Mouse (Mus musculus): ENCODE data around the gene Fbll1. TPM values are rescaled to one million over a fixed set of nuclear protein-coding genes. Genes with fewer than 3 reads are reported as not detected.

The Fbll1 gene
- polyA plus RNA-seq, 1 experiment from 2014 or later: 34.3 TPM

GRCm38 (mm10) chr11:35770741-35771504 lies 27.8 kb downstream of the Fbll1 start:
- WGBS: 72% methylated on average over 9 of the region's 9 CpGs
- H3K4me1 ChIP-seq (replicated peaks; ENCODE audit: control insufficient read depth, insufficient read depth, low read length): peaks cover 16% of the 10 kb centered on the region
- H3K4me2 ChIP-seq (replicated peaks): peak overlapping the region; percentile 82
- H3K36me3 ChIP-seq (replicated peaks; ENCODE audit: control insufficient read depth, insufficient read depth): 0 out of 2 replicates have a peak, but pooled peaks cover under 1% of the 10 kb centered on the region
- no peaks in the 10 kb centered on the region for H3K27me3 ChIP-seq (ENCODE audit: control insufficient read depth, insufficient read depth, low read length)
- peak overlapping the region; percentile 81 for H3K4me3 ChIP-seq (replicated peaks; ENCODE audit: low read length)
- no peaks in the 10 kb centered on the region for H3K9me3 ChIP-seq (ENCODE audit: control insufficient read depth, low read length)
- ATAC-seq (ENCODE audit: low FRiP score) (no peak), DNase-seq (ENCODE audit: low spot score) (no peak)
- H3K9ac ChIP-seq: peak overlapping the region; percentile 96
- H3K27ac ChIP-seq: no peak overlapping the region; the same call in 1 of the 2 replicates

GRCm38 (mm10) chr11:35769746-35770437 lies 28.8 kb downstream of the Fbll1 start:
- peak; percentile 85 for ATAC-seq (ENCODE audit: low FRiP score)
- H3K4me2 ChIP-seq (replicated peaks): peak overlapping the region; percentile 82
- no peaks in the 10 kb centered on the region for H3K36me3 ChIP-seq (replicated peaks; ENCODE audit: control insufficient read depth, insufficient read depth)
- H3K9me3 ChIP-seq (ENCODE audit: control insufficient read depth, low read length): no peaks in the 10 kb centered on the region
- peak overlapping the region; percentile 93 for H3K27ac ChIP-seq
- H3K9ac ChIP-seq: peak overlapping the region; percentile 96
- under 1% methylated on average over 39 of the region's 41 CpGs for WGBS
- DNase-seq (ENCODE audit: low spot score): peak; percentile 57
- no peaks in the 10 kb centered on the region for H3K27me3 ChIP-seq (ENCODE audit: control insufficient read depth, insufficient read depth, low read length)
- peaks cover 16% of the 10 kb centered on the region for H3K4me1 ChIP-seq (replicated peaks; ENCODE audit: control insufficient read depth, insufficient read depth, low read length)
- peak overlapping the region; percentile 81 for H3K4me3 ChIP-seq (replicated peaks; ENCODE audit: low read length)

- H3K27me3 ChIP-seq (ENCODE audit: control insufficient read depth, insufficient read depth, low read length): no peaks in the 10 kb centered on the region
- peak within 1 kb of the TSS; percentile 81 for H3K4me3 ChIP-seq (replicated peaks; ENCODE audit: low read length)
- no peaks in the 10 kb centered on the region for H3K9me3 ChIP-seq (ENCODE audit: control insufficient read depth, low read length)
- ATAC-seq (ENCODE audit: low FRiP score): peak; percentile 100
- peak within 1 kb of the TSS; percentile 96 for H3K9ac ChIP-seq
- DNase-seq (ENCODE audit: low spot score): peak; percentile 96
- 0% methylated on average over 48 of the region's 50 CpGs for WGBS
- peak within 1 kb of the TSS; percentile 93 for H3K27ac ChIP-seq
- H3K36me3 ChIP-seq (replicated peaks; ENCODE audit: control insufficient read depth, insufficient read depth): no peaks in the 10 kb centered on the region
- peak within 1 kb of the TSS; percentile 82 for H3K4me2 ChIP-seq (replicated peaks)
- H3K4me1 ChIP-seq (replicated peaks; ENCODE audit: control insufficient read depth, insufficient read depth, low read length): peaks cover 16% of the 10 kb centered on the region
Measured at GRCm38 (mm10) chr11:35769188-35769745, 29.4 kb downstream of the Fbll1 start, which contains the start of gene Pank3. Gene Pank3, plus strand, starts transcription at chr11:35769484.

- Histone ChIP-seq H3K4me3 (replicated peaks; ENCODE audit: low read length) (no peak overlapping the region), H3K9ac (no peak overlapping the region), H3K36me3 (replicated peaks; ENCODE audit: control insufficient read depth, insufficient read depth) (no peaks in the 10 kb centered on the region), H3K4me1 (replicated peaks; ENCODE audit: control insufficient read depth, insufficient read depth, low read length) (peaks cover 15% of the 10 kb centered on the region), H3K27me3 (ENCODE audit: control insufficient read depth, insufficient read depth, low read length) (no peaks in the 10 kb centered on the region), H3K4me2 (replicated peaks) (no peak overlapping the region), H3K27ac (no peak overlapping the region), H3K9me3 (ENCODE audit: control insufficient read depth, low read length) (no peaks in the 10 kb centered on the region)
- ATAC-seq (ENCODE audit: low FRiP score): no peak
- 93% methylated on average over 5 of the region's 5 CpGs for WGBS
- no peak for DNase-seq (ENCODE audit: low spot score)
Measured at GRCm38 (mm10) chr11:35766845-35767244, 31.8 kb downstream of the Fbll1 start.

- DNase-seq (ENCODE audit: low spot score) (no peak), ATAC-seq (ENCODE audit: low FRiP score) (no peak)
- Histone ChIP-seq H3K9me3 (ENCODE audit: control insufficient read depth, low read length) (no peaks in the 10 kb centered on the region), H3K27ac (no peak overlapping the region), H3K4me3 (replicated peaks; ENCODE audit: low read length) (no peak overlapping the region), H3K27me3 (ENCODE audit: control insufficient read depth, insufficient read depth, low read length) (no peaks in the 10 kb centered on the region), H3K4me1 (replicated peaks; ENCODE audit: control insufficient read depth, insufficient read depth, low read length) (no peaks in the 10 kb centered on the region), H3K9ac (no peak overlapping the region), H3K36me3 (replicated peaks; ENCODE audit: control insufficient read depth, insufficient read depth) (no peaks in the 10 kb centered on the region), H3K4me2 (replicated peaks) (no peak overlapping the region)
- WGBS: 96% methylated on average over 4 of the region's 4 CpGs
Measured at GRCm38 (mm10) chr11:35760627-35761003, 38.1 kb downstream of the Fbll1 start.

GRCm38 (mm10) chr11:35760001-35760626 lies 38.6 kb downstream of the Fbll1 start:
- WGBS: 92% methylated on average over 7 of the region's 7 CpGs
- DNase-seq (ENCODE audit: low spot score) (no peak), ATAC-seq (ENCODE audit: low FRiP score) (no peak)
- Histone ChIP-seq H3K27ac (no peak overlapping the region), H3K9me3 (ENCODE audit: control insufficient read depth, low read length) (no peaks in the 10 kb centered on the region), H3K36me3 (replicated peaks; ENCODE audit: control insufficient read depth, insufficient read depth) (no peaks in the 10 kb centered on the region), H3K4me1 (replicated peaks; ENCODE audit: control insufficient read depth, insufficient read depth, low read length) (no peaks in the 10 kb centered on the region), H3K4me3 (replicated peaks; ENCODE audit: low read length) (no peak overlapping the region), H3K9ac (no peak overlapping the region), H3K27me3 (ENCODE audit: control insufficient read depth, insufficient read depth, low read length) (no peaks in the 10 kb centered on the region), H3K4me2 (replicated peaks) (no peak overlapping the region)

GRCm38 (mm10) chr11:35756411-35757303 lies 42.0 kb downstream of the Fbll1 start:
- Histone ChIP-seq H3K4me2 (replicated peaks) (no peak overlapping the region), H3K27me3 (ENCODE audit: control insufficient read depth, insufficient read depth, low read length) (no peaks in the 10 kb centered on the region), H3K4me3 (replicated peaks; ENCODE audit: low read length) (no peak overlapping the region), H3K4me1 (replicated peaks; ENCODE audit: control insufficient read depth, insufficient read depth, low read length) (no peaks in the 10 kb centered on the region), H3K9me3 (ENCODE audit: control insufficient read depth, low read length) (no peaks in the 10 kb centered on the region), H3K36me3 (replicated peaks; ENCODE audit: control insufficient read depth, insufficient read depth) (no peaks in the 10 kb centered on the region), H3K27ac (no peak overlapping the region), H3K9ac (no peak overlapping the region)
- ATAC-seq (ENCODE audit: low FRiP score): no peak
- no peak for DNase-seq (ENCODE audit: low spot score)
- WGBS: 80% methylated on average over 11 of the region's 11 CpGs

GRCm38 (mm10) chr11:35755546-35755945 lies 43.1 kb downstream of the Fbll1 start:
- Histone ChIP-seq H3K36me3 (replicated peaks; ENCODE audit: control insufficient read depth, insufficient read depth) (no peaks in the 10 kb centered on the region), H3K27ac (no peak overlapping the region)
- no peak for DNase-seq (ENCODE audit: low spot score)

More at GRCm38 (mm10) chr11:35755546-35755945, 43.1 kb downstream of the Fbll1 start:
- ATAC-seq (ENCODE audit: low FRiP score): no peak
- Histone ChIP-seq H3K4me1 (replicated peaks; ENCODE audit: control insufficient read depth, insufficient read depth, low read length) (no peaks in the 10 kb centered on the region), H3K27me3 (ENCODE audit: control insufficient read depth, insufficient read depth, low read length) (no peaks in the 10 kb centered on the region), H3K4me2 (replicated peaks) (no peak overlapping the region), H3K9ac (no peak overlapping the region), H3K9me3 (ENCODE audit: control insufficient read depth, low read length) (no peaks in the 10 kb centered on the region), H3K4me3 (replicated peaks; ENCODE audit: low read length) (no peak overlapping the region)
- 56% methylated on average over 6 of the region's 6 CpGs for WGBS
